Mouse (Mus musculus): ENCODE results near the gene Runx2.

DNA sequence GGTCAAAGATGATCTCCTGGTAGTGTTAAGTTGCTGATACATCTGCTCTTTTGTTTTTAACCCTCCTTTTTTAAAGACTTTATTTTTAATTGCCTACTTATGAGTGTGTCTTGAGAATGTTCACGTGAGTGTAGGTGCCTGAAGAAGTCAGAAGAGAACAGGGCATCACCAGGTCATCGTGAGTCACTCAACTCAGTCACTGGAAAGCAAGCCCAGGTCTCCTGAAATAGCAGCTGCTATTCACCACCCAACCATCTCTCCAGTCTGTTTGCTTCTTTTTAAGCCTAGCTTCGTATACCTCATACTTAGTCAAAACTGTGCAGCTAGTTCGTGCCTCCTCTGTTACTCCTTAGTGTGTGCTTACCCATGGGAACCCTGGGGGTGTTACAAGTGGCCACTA, 259.7 kb downstream of the Runx2 start:
- TF ChIP-seq CTCF (IDR thresholded peaks at IDR 0.05; ENCODE audit: control insufficient read depth, insufficient read depth, low read length): no peak
- no peak for TF ChIP-seq POLR2A (IDR thresholded peaks at IDR 0.05; ENCODE audit: borderline replicate concordance, control insufficient read depth, low read depth, low read length)
